Mouse (Mus musculus): ENCODE data around the gene Nt5c1b. TPM values are rescaled to one million over a fixed set of nuclear protein-coding genes. Genes with fewer than 3 reads are reported as not detected.

Gene Nt5c1b
- polyA plus RNA-seq (2012; rRNA removed): not detected in 2 replicates

DNA sequence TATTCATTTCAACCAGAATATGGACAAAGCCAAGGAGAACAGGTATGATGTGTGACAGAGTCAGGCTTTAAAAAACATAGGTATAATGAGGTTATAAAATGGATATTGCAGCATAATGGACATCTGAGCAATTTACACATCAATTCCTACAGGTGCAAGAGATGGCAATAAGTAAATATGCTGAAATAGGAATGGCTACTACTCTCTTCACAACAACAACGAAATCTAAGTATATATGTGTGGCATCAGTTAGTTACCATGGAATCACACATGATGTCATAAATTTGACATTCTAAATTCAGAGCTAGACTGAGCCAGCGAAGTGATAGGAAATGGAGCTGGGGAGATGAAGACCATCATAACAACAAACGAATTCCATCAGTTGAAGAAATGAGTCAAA, at the start of gene Nt5c1b:
Gene Nt5c1b (plus strand): TSS at position 301 of the 400 bp plus-strand sequence.

DNA sequence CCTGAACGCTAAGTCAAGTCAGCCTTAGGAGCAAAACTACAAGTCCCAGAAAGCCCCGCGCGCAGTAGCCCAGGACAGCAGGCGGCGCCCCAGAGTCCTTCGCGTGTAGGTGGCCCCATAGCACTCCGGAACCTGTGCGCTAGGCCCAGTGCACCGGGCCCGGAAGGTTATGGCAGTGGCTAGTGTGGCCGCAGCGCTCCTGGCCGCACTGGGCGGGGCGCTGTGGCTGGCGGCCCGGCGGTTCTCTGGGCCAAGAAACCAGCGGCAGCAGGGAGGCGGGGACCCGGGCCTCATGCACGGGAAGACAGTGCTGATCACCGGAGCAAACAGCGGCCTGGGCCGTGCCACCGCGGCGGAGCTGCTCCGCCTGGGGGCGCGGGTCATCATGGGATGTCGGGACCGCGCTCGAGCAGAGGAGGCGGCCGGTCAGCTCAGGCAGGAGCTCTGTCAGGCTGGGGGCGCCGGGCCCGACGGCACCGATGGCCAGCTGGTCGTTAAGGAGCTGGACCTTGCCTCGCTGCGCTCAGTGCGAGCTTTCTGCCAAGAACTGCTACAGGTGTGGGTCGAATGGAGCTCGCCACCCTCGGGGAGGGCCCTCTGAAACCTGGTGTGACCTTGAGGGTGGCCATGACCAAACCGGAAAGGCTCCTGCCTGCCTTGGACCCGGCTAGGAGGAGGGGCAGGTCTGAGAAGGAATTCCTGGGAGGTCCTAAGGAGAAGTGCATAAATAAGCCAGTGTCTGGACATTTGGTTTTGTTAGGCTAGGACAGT, 21.1 kb downstream of the Nt5c1b start, which contains the start of gene Rdh14:
Gene Rdh14 (plus strand): TSS at position 102 of the 771 bp plus-strand sequence.

Other genes starting within 250 kb of the Nt5c1b start
- 21.3 and 30.2 TPM in 2 replicates for gene Rdh14, start 20.8 kb downstream of the Nt5c1b start, polyA plus RNA-seq (2012; rRNA removed)

Data from ovary, adult 2 months (tissue).